Mouse (Mus musculus) stomach, embryonic 16.5 days (tissue): Measurements from ENCODE around the gene Wdr1. TPM values are rescaled to one million over a fixed set of nuclear protein-coding genes. Genes with fewer than 3 reads are reported as not detected.

ENCODE experiments used
- ATAC-seq: fragments of 200-750 bp; cut with Nextera tagmentation; 2 replicates; pipeline ENCODE4 v1.8.0; 2017; ENCODE audit warnings: moderate number of reproducible peaks, moderate TSS enrichment; ENCODE audit not compliant: insufficient read depth, low FRiP score
- H3K27ac ChIP-seq: fragments of 300-500 bp; sonication (generic); 2 replicates; pipeline ENCODE4 v1.5.1; 2014; ENCODE audit warnings: low read length
- H3K27me3 ChIP-seq: fragments of 300-500 bp; sonication (generic); 2 replicates; pipeline ENCODE4 v1.6.1; 2014; ENCODE audit warnings: low read length, control low read depth, mixed read lengths; ENCODE audit not compliant: control insufficient read depth, insufficient read depth
- H3K36me3 ChIP-seq: fragments of 300-500 bp; sonication (generic); 2 replicates; pipeline ENCODE4 v1.6.1; 2014; ENCODE audit warnings: low read length; ENCODE audit not compliant: control insufficient read depth, insufficient read depth
- H3K4me1 ChIP-seq: fragments of 300-500 bp; sonication (generic); 2 replicates; pipeline ENCODE4 v1.6.1; 2014; ENCODE audit warnings: low read length, control low read depth, mixed read lengths; ENCODE audit not compliant: control insufficient read depth, insufficient read depth
- H3K4me2 ChIP-seq: fragments of 300-500 bp; sonication (generic); 2 replicates; pipeline ENCODE4 v1.6.1; 2014; ENCODE audit warnings: low read depth, low read length, mixed read lengths
- H3K4me3 ChIP-seq: fragments of 300-500 bp; sonication (generic); replicated peaks from 2 replicates; pipeline ENCODE4 v1.5.1; 2014; ENCODE audit warnings: mild to moderate bottlenecking, low read length
- H3K9ac ChIP-seq: fragments of 300-500 bp; sonication (generic); 2 replicates; pipeline ENCODE4 v1.6.1; 2014; ENCODE audit warnings: low read length
- H3K9me3 ChIP-seq: fragments of 300-500 bp; sonication (generic); replicated peaks from 2 replicates; pipeline ENCODE4 v1.6.1; 2016; ENCODE audit warnings: low read length, control low read depth; ENCODE audit not compliant: control insufficient read depth
- WGBS: fragments of 180-500 bp; shearing (Covaris S2); extraction: QIAGEN DNeasy Blood & Tissue Kit; methylation state at CpG from one replicate; pipeline ENCODE4 v1.1.7; 2014; 5-methylcytosine and 5-hydroxymethylcytosine counted together
- polyA plus RNA-seq: library from polyadenylated mRNA; unstranded; fragments of >200 nt; fragmentation: Nextera tagmentation; extraction: Ambion mirVana; gene quantifications from 2 replicates; pipeline ENCODE4 v1.2.1, GENCODE M21; 2015

Wdr1 gene
- polyA plus RNA-seq, 1 experiment from 2014 or later = 252 TPM

DNA sequence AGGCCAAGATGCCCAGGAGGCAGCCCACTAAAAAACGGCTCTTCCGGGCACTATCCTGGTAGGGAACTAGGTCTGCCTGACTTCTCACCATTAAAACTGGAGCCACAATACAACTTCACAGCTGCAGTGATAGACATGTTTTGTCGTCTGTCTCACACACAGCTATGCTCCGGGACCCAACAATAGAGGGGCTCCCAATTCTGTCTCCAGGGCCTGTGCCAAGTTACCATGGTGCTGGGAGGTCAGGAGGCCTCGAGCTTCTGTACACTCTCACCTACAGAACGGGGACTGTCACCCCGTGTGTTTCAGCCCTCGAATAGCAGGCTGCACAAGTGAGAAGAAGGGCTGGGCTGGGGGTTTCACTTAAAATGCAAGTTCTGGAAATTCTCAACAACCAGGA, 24.5 kb downstream of the Wdr1 start:
- peaks cover 63% of the 10 kb centered on the region for H3K36me3 ChIP-seq
- H3K9me3 ChIP-seq = no peaks in the 10 kb centered on the region
- no peak overlapping the region for H3K4me3 ChIP-seq
- H3K27me3 ChIP-seq = no peaks in the 10 kb centered on the region
- WGBS = 85% methylated on average over 8 of the region's 8 CpGs
- no peak overlapping the region for H3K9ac ChIP-seq
- no peak overlapping the region for H3K27ac ChIP-seq
- H3K4me2 ChIP-seq = no peak overlapping the region
- ATAC-seq = no peak
- no peaks in the 10 kb centered on the region for H3K4me1 ChIP-seq

DNA sequence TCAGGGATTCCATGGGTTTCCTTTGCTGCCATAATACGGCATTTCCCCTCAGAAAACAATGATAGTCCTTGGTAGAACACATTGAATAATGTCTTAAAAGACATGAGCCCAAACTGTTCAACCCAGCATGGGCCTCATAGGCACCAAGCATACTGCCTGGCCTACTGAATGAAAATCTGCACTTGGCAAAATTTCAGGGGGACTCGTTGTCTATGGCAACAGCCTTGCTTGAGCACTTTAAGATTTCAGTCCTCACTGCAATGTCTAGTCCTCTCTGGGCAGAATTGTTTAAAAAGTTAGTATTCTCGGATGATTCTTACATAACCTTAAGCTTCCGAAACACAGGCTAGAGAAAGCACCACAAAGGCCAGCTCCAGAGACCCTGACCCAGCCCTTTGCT, 25.2 kb downstream of the Wdr1 start:
- Histone ChIP-seq H3K4me1 (no peaks in the 10 kb centered on the region), H3K4me2 (no peak overlapping the region), H3K9ac (no peak overlapping the region), H3K36me3 (peaks cover 62% of the 10 kb centered on the region), H3K27me3 (no peaks in the 10 kb centered on the region), H3K27ac (no peak overlapping the region), H3K9me3 (no peaks in the 10 kb centered on the region), H3K4me3 (no peak overlapping the region)
- ATAC-seq = no peak
- 86% methylated on average over 4 of the region's 4 CpGs for WGBS

GRCm38 (mm10) chr5:38536822-38537221, 26.2 kb downstream of the Wdr1 start:
- Histone ChIP-seq H3K4me1 (no peaks in the 10 kb centered on the region), H3K36me3 (peaks cover 60% of the 10 kb centered on the region), H3K9ac (no peak overlapping the region), H3K9me3 (no peaks in the 10 kb centered on the region), H3K4me3 (no peak overlapping the region), H3K27me3 (no peaks in the 10 kb centered on the region), H3K4me2 (no peak overlapping the region), H3K27ac (no peak overlapping the region)
- no peak for ATAC-seq
- 86% methylated on average over 3 of the region's 3 CpGs for WGBS

DNA sequence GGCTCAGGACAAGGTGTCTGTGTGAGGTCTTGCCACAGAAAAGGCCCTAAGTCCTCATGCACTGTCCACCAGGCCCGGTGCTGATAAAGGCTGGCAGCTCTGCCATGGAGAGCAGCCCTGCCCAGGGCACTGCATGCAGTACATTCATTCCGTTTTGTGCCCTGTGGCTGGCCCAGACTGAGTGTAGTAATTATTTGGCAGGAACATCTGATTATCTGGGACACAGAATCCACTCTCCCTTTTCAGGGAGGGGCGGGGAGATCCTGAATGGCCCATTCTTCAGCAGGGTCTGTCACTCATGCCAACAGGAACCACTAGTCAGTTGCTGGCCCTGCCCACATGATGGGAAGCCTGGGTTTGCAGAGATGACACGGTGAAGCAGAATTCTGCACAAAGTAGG, 30.9 kb downstream of the Wdr1 start:
- no peaks in the 10 kb centered on the region for H3K4me1 ChIP-seq
- no peaks in the 10 kb centered on the region for H3K27me3 ChIP-seq
- no peak overlapping the region for H3K27ac ChIP-seq
- ATAC-seq = peak; percentile 36; the same call in 1 of the 2 replicates
- 92% methylated on average over 4 of the region's 4 CpGs for WGBS
- no peaks in the 10 kb centered on the region for H3K9me3 ChIP-seq
- H3K9ac ChIP-seq = no peak overlapping the region
- no peak overlapping the region for H3K4me2 ChIP-seq
- no peak overlapping the region for H3K4me3 ChIP-seq
- H3K36me3 ChIP-seq = peaks cover 72% of the 10 kb centered on the region

DNA sequence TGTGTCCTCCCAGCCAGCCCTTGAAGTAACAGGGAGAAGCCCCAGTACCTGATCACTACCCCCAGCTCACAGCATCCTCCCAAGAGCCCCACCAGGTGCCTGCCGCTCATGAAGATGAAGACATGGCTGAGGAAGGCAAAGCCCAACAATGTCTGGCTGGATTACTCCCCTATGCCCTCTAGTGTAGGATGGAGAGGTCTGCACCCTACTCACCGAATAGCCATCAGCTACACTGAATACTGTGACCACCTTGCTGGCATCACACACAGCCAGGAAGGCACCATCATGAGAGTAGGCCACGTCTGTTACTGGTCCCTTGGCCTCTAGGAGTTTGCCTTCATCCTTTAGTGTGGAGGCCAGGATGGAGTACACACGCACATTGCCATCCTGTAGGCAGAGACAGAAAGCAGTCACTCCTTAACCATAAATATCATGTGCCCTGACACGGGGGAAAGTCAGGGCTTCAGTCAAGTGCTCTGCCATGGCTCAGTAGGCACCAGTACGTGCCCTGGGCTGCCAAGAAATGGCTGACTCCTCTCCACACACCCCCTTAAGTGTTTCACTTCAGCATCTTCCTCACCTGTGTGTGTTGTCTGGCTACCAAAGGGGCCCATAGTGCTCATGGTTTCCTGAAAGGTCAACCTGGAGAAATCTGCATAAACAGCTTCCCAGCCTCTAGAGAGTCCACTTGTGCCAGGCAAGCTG, 33.1 kb downstream of the Wdr1 start:
- WGBS = 74% methylated on average over 6 of the region's 6 CpGs
- H3K4me3 ChIP-seq = no peak overlapping the region
- H3K4me2 ChIP-seq = no peak overlapping the region
- no peak overlapping the region for H3K9ac ChIP-seq
- ATAC-seq = peak; percentile 57
- no peak overlapping the region for H3K27ac ChIP-seq
- peaks cover 62% of the 10 kb centered on the region for H3K36me3 ChIP-seq
- H3K9me3 ChIP-seq = no peaks in the 10 kb centered on the region
- no peaks in the 10 kb centered on the region for H3K4me1 ChIP-seq
- H3K27me3 ChIP-seq = no peaks in the 10 kb centered on the region

DNA sequence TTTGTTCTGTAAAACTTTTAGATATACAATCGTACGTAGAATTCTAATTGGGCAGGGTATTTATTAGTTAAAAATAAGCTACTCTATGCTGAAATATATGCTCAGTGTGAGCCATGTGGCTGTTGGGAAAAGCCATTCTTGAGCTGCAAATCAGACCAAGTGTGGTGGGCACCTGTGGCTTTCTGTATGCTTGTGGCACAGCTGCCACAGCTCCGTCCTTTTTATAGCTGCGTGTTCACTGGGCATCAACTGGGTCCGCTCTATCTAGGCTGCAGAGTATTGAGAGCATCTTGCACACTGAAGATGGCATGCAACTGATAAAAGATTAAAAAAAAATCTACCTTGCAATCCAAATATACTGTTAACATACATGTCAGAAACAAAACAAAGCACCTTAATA, 40.0 kb downstream of the Wdr1 start:
- no peak for ATAC-seq
- no peak overlapping the region for H3K4me3 ChIP-seq
- 93% methylated on average over 5 of the region's 5 CpGs for WGBS
- H3K9ac ChIP-seq = no peak overlapping the region
- peaks cover 19% of the 10 kb centered on the region; the same call in 1 of the 2 replicates for H3K36me3 ChIP-seq
- no peak overlapping the region for H3K4me2 ChIP-seq
- H3K27ac ChIP-seq = no peak overlapping the region
- H3K4me1 ChIP-seq = no peaks in the 10 kb centered on the region
- H3K27me3 ChIP-seq = no peaks in the 10 kb centered on the region
- no peaks in the 10 kb centered on the region for H3K9me3 ChIP-seq

GRCm38 (mm10) chr5:38520838-38521237, 42.2 kb downstream of the Wdr1 start:
- 46% methylated on average over 1 of the region's 1 CpGs for WGBS

DNA sequence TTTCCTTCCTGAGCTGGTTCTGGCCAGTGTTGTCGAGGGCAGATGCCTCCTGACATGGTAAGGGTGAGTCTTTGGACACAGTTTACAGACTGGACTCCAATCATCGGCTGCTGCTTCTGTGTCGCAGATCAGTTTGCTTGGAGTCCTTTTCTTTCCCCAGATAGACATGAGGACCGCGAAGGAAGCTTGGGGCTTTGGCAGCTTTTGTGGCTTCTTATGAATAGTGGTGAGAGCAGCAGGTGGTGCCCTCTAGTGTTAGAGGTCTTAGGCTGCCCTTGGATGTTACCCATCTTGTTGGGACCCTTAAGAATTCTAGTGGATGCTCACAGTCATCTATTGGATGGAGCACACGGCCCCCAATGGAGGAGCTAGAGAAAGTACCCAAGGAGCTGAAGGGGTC, 46.8 kb downstream of the Wdr1 start:
- no peak overlapping the region for H3K9ac ChIP-seq
- no peak overlapping the region for H3K4me3 ChIP-seq
- H3K27me3 ChIP-seq = no peaks in the 10 kb centered on the region
- H3K9me3 ChIP-seq = no peaks in the 10 kb centered on the region
- no peak for ATAC-seq
- H3K4me1 ChIP-seq = no peaks in the 10 kb centered on the region
- 51% methylated on average over 6 of the region's 6 CpGs for WGBS
- H3K36me3 ChIP-seq = no peaks in the 10 kb centered on the region
- no peak overlapping the region for H3K27ac ChIP-seq
- no peak overlapping the region for H3K4me2 ChIP-seq

More at GRCm38 (mm10) chr5:38520838-38521237, 42.2 kb downstream of the Wdr1 start:
- Histone ChIP-seq H3K4me1 (no peaks in the 10 kb centered on the region), H3K27ac (no peak overlapping the region), H3K27me3 (no peaks in the 10 kb centered on the region), H3K9ac (no peak overlapping the region), H3K4me3 (no peak overlapping the region), H3K4me2 (no peak overlapping the region), H3K36me3 (peaks cover 2% of the 10 kb centered on the region; the same call in 1 of the 2 replicates), H3K9me3 (no peaks in the 10 kb centered on the region)
- ATAC-seq = no peak

- Histone ChIP-seq H3K36me3 (no peaks in the 10 kb centered on the region), H3K4me1 (no peaks in the 10 kb centered on the region), H3K9ac (no peak overlapping the region), H3K27me3 (no peaks in the 10 kb centered on the region), H3K27ac (no peak overlapping the region), H3K4me2 (no peak overlapping the region), H3K9me3 (no peaks in the 10 kb centered on the region), H3K4me3 (no peak overlapping the region)
- ATAC-seq = no peak
- WGBS = 22% methylated on average over 2 of the region's 2 CpGs
Observed at GRCm38 (mm10) chr5:38512991-38513390, 50.0 kb downstream of the Wdr1 start.
